Mouse (Mus musculus): ENCODE results near the gene Map4k1.

DNA sequence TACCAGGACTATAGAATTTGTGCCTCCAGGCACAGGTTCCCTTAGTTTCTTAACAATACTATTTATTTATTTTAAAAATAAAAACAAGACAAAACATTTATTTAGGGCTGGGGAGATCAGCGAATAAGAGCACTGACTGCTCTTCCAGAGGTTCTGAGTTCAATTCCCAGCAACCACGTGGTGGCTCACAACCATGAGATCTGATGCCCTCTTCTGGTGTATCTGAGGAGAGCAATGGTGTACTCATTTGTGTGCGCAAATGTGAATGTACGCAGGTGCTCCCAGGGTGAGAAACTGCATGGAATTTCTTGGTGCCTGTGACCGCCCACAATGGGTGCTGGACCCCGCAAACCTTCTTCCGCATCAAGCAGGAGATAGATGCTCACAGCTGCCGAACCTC lies 8.8 kb upstream of the Map4k1 start:
- TF ChIP-seq GATA1 (IDR thresholded peaks at IDR 0.05; ENCODE audit: borderline replicate concordance, low read length) = no peak
- TF ChIP-seq FLI1 (IDR thresholded peaks at IDR 0.05; ENCODE audit: low read length) = no peak

Measured in megakaryocyte, embryonic 14.5 days (primary cell).